Mouse (Mus musculus) G1E-ER4 (cell line): Measurements from ENCODE around the gene Acsm3. TPM values are rescaled to one million over a fixed set of nuclear protein-coding genes. Genes with fewer than 3 reads are reported as not detected.
A peak's percentile ranks its signal among the peaks of the same experiment; 100 is the strongest.

Experiments used
- GATA1 ChIP-seq: IDR thresholded peaks from one replicate; pipeline ENCODE4 v1.8.0; 2012; ENCODE audit warnings: low read length, inconsistent platforms
- polyA plus RNA-seq: library from polyadenylated mRNA; stranded (reverse); fragments of >175 nt; gene quantifications from 2 replicates; pipeline ENCODE4 v1.2.3, GENCODE M21; 2012

Gene Acsm3
- not detected in 2 replicates for polyA plus RNA-seq

DNA sequence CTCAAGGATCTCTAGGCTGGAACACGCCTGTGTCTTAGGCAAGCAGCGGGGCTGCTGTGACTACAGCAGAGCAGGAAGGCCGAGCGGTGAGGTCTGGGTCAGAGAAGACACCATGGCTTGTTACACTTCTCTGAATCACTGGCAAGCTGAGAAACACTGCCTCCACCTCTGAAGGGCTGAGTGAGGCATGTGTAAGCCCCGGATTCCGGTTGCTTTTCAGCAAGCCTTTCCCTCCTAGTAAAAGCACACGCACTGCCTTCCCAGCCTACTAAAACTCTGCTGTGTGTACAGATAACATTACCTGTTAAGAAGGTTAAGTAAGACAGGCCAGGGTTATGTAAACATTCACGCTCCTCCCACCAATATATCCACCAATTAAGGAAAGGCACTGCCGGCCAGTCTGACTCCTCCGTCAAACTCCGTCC lies at the start of gene Acsm3:
Gene Acsm3 (plus strand): TSS at position 397 of the 425 bp plus-strand sequence.
- TF ChIP-seq GATA1 = no peak

DNA sequence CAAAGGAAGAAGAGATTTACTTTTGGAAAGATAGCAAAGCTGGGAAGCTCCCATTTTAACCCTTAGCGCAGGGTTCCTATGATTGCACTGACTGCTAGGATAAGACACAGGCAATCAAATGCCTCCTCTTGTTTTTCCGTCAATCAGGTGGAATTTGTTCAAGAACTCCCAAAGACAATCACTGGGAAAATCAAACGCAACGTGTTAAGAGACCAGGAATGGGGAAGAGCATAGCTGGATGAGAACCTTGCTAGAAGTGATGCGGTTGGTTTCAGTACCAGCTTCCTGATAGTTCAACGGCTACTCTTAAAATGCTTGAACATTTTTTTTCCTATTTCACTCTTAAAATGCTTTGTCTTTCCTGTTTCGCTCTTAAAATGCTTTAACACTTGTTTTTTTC lies 46.6 kb upstream of the Acsm3 start:
- no peak for TF ChIP-seq GATA1

DNA sequence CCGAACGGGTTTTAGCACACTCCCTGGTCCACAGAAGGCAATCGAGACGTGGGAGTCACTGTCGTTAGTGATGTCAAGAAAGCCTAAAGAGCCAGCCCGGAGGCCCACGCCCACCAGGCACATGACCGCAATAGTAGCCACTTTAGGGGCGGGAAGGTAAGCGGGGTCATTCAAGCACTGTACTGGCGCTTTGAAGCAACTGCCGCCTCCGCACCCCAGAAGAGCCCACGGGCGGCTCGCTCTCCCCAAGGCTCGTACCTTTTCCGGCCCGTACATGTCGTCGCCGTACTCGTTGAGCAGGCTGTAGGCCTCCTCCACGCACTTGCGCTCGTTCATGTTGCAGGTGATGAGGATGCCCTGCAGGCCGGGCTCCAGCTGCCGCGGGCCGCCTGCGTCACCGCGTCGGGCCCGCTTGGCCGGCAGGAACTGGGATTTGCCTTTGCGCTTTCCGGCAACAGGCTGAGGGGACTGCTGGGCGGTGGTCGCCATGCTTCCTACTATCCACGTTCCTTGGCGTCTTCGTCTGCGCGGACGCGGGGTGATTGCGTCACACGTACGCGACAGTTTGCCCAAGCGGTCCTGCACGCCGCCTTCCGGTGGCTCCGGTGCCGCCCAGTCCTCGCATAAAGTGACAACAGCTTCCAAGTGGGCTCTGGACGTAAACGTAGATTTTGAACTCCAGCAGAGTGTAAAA lies 40.3 kb upstream of the Acsm3 start, which contains the start of gene Thumpd1:
Gene Thumpd1 (minus strand): TSS at position 546 of the 694 bp plus-strand sequence.
- TF ChIP-seq GATA1 = no peak

DNA sequence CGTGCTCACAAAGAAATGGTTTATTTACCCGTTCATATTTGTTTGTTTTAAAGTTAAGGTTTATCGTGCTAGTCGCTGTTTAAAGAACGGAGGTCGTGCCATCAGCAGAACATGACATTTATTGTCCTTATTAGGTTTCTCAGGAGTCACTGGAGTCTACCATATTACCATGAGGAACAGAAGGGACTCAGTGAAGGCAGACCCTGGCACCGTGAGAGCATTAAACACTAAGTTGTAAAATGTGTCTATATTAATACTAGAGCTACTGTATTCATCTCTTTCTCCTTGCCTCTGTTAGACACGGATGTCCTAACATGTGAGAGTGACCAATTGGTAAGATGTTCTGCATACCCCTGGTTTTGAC lies 39.8 kb upstream of the Acsm3 start:
- TF ChIP-seq GATA1 = no peak

DNA sequence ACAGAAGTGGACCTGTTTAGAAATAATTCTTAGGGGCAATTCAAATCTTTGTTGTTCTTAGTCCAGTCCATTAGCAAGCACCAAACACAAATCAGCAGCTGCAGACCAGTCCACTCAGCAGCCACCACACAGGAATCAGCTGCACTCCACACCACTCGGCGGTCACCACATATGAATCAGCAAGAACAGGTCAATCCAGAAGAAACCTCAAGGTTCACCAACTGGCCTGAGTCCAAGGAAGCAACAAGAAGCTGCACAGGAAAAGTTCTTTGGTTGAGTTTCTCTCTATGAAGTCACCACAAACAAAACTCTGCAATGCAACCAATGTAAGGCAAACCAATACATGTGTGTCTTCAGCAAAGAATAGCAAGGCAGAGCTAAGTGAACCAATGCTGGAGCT lies 33.1 kb upstream of the Acsm3 start:
- TF ChIP-seq GATA1 = no peak

DNA sequence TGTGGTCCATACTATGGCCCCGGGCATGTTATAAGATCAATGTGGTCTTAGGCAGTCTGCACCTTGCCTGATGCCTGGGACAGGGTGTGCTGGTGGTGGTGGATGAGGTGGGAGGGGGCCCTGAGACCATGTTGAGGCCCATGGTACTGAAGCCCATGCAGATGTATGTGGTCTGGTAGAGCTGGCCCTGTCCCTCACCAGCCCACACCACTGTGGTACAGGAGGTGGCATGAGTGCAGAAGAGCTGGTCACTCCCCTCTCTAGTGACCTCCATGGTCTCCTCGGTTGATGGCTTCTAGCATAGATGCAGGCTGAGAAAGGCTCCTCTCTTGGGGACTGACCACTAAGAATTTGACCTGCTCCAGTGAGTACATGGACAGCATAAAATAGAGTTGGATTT lies 21.8 kb upstream of the Acsm3 start:
- no peak for TF ChIP-seq GATA1

DNA sequence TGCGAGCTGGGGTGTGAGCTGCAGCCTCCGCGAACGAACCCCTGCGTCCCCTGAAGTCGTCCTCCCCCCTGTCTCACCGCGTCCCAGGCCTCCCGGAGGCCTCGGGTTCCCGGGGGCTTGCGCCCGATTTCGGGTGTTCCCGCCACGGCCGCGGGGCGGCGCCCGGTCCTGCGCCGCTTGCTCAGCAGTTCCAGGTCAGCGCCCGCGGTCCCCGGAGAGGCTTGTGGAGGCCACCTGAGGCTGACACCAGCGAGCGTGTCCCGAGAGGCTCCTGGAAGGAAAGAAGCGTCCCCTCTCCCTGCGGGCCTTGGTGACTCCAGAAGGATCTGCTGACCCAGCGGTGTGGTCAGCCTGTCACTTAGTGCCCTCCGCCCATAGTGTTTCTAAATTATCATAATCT lies 16.4 kb upstream of the Acsm3 start:
- no peak for TF ChIP-seq GATA1

DNA sequence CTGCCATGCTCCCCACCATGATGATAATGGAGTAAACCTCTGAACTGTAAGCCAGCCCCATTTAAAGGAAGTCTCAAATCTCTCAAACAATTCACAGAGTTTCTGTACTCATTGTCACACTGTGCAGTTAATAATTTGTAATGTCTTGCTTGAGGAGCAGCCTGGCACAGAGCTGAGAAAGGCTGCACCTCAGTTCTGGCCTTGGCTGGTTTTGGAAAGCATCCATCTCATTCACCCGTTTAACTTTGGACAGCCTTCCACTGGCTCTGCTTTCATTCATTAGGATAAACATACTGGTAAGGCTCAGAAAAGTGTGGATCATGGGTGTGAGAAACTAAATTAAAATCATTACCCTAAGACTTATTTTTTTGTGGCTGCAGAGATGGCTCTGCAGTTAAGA lies 14.9 kb upstream of the Acsm3 start:
- TF ChIP-seq GATA1 = no peak

DNA sequence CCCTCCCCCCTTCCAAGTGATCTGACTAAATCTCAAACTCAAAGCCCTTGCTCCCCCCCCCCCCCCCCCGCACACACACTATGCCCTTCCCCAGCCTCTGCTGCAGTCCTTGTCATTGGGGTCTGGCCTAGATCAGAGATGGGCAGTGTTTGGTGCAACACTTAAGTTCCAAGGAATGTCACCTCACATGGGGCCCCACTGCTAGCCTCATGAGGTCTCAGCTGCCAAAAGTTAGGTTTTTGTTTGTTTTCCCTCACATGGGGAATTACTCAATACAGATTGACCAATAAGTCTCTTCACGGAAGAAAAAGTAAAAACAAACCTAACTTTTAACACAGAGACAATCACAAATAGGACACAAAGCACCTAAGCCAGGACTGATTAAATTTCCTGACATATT lies 12.0 kb upstream of the Acsm3 start:
- no peak for TF ChIP-seq GATA1

DNA sequence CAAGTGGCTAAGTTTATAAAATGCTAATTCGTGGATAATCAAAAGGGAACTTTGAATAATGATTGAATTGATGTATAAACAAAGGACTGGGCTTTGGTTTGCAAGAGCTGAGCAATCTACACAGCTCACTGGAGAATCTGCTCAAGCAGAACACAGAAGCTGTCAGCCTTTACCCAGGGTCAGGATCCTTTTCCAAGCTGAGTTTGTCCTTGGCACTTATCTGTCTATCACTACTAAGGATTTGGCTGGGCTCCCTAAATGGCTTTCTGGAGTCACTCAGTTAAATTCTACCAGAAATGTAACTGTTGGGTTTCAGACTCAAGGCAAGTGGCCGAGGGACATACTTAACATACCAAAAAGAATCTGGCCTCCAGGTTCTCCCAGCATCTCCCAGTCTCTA lies 10.8 kb upstream of the Acsm3 start:
- no peak for TF ChIP-seq GATA1

DNA sequence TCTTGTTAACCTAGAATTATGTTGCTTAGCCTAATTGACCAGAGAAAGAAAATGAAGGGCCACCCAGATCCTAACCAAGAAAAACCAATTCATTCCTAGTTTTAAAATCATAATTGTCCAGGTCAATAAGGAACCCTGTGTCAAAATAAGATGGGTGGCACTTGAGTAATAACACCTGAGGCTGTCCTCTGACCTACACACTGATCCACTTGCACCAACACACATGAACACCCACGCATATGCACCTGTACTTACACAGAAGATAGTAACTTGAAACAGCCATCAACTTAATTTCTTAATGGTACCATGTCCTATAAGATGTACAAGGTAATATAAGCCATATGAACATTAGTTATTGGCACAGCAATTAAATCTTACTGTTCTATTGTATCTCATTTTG lies 7.0 kb upstream of the Acsm3 start:
- no peak for TF ChIP-seq GATA1

DNA sequence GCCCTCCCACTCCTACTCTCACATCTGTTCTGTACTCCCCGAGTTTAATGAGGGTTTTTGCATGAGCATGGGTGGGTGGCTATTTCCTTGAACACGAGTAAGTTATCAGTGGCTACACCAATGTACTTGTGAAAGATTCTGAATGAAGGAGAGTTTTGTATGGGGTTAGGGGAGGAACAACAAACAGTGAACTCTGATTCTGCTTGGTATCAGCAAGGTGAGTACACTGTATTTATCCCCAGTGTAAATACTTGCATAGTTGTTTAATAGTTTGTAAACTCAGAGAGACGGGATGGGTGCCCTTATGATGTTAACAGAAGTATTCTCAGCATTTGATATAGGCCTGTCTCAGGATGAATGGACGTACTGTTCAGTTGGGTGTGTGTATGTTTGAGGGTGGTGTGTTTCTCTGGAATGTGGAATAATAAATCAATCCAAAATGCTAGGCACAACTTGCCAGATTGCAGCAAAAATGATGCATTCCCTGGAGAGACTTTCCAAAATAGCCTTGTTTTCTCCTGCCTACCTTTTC lies 1.5 kb downstream of the Acsm3 start:
- no peak for TF ChIP-seq GATA1

DNA sequence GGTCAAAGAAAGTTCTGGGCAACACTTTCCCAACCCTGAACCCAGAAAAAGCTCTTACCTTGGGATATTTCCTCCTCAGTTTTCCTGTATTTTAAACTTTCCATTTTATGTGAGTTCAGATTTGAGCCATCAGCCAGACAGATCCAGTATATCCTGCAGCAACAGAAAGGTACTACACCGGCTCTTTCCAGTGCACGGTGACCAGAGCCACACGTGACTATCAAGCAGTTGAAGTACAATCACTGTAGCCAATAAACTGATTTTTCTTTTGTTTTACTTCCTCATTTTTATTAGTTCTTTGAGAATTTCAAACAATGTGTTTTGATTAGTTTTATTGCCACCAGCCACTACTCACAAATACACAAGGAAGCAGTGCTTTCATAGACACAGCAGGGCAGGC lies 3.7 kb downstream of the Acsm3 start:
- no peak for TF ChIP-seq GATA1

DNA sequence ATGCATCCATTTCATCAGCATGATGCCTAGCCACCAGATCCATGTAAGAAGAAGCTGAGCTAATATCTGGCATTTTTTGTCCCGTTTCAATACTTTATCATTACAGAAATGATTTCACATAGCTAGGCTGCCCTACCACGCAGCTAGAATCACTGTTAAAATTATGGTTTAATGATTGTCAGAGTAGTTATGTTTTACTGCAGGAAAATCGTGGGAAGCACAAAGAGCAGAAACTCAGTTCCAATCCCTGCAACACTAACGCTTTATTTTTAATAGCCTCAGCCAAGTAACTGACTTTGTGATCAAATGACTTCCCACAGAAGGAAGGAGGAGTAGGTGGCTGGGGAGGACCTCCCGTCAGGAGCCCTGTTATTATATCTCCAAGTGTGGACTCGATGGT lies 6.3 kb downstream of the Acsm3 start:
- no peak for TF ChIP-seq GATA1

DNA sequence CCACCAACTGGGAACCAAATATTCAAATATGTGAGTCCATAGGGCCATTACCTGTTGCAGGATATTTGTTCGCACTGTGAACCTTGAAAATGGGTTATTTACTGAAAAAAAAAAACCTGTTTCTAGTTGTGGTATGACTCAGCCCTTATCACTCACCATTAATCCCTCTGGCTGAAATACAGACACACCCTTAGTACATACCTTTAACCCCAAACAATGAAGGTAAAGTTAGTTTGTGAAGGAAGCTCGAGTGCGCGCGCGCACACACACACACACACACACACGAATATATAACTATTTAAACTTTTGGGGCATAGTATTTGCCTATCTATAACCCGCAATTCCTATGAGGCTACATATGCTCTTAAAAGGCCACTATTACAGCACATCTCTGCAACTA lies 9.2 kb downstream of the Acsm3 start:
- no peak for TF ChIP-seq GATA1

DNA sequence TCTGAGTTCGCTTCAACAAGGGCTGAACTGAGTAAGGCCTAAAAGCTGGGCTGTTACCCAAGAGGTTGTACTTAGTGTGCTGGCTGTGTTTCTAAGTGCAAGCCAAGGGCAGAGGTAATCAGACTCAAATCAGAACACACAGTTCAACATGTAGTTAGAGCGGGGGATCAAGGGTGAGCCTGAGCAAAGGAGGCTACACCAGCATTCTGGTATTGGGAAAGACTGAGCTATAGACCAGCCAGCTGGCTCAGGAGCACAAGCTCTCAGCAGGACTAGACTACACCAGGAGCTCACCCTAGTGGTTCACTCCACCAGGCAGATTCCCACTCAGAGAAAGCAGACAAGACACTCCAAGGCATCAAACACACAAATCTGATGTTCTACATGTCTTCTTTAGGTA lies 22.7 kb downstream of the Acsm3 start:
- no peak for TF ChIP-seq GATA1

DNA sequence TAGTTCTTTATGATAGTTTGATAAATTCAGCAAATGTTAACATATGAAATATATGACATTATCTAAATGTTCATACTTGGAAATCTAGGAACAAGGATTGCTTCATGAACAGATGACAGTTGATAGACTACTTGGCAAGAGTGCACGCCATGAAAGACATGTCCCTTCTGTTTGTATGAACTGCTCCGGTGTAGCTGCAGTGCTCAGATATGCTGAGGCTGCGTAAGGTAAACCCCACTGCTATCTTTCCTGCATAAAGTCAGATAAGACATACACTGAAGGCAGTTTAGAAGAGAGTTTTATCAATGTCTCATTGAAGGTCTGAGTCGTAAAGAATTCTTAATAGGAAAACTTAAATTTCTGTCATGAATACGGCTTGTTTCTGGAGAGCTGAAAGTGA lies 24.2 kb downstream of the Acsm3 start:
- peak; percentile 60 for TF ChIP-seq GATA1

DNA sequence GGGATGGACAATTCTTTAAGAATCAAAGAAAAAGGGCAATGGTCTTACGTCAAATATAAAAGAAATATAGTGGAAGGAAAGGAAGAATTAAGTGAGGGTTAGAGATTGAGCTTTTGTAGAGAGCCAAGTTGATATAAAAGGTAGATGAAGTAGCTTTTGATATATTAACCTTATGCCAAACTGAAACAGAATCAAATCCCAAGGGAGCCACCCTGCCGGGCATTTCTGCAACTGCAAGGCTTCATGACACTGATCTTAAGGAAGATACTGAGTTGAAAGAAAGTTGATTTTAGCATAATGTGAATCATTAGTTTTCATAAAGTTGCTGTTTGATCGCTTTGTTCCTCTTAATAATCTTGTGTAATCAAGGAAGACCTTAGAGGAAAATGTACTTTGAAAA lies 28.3 kb downstream of the Acsm3 start:
- no peak for TF ChIP-seq GATA1
